Mouse (Mus musculus) thymus, adult 2 months (tissue): ENCODE measurements around the gene Zmynd19. TPM values are rescaled to one million over a fixed set of nuclear protein-coding genes. Genes with fewer than 3 reads are reported as not detected.
A peak's percentile ranks its signal among the peaks of the same experiment; 100 is the strongest.

Experiments used
- DNase-seq: peaks from one replicate; pipeline ENCODE4 v3.0.0; 2021
- H3K27ac ChIP-seq: fragments of 200-500 bp; 2 replicates; pipeline ENCODE4 v1.5.1; 2012; ENCODE audit warnings: low read length, control low read depth; ENCODE audit not compliant: control insufficient read depth, insufficient read depth
- H3K27me3 ChIP-seq: fragments of 200-500 bp; 2 replicates; pipeline ENCODE4 v1.6.1; 2012; ENCODE audit warnings: mild to moderate bottlenecking, low read length, moderate library complexity, mixed read lengths; ENCODE audit not compliant: control insufficient read depth, insufficient read depth
- H3K36me3 ChIP-seq: fragments of 200-500 bp; 2 replicates; pipeline ENCODE4 v1.6.1; 2012; ENCODE audit warnings: mild to moderate bottlenecking, low read length, moderate library complexity; ENCODE audit not compliant: control insufficient read depth, insufficient read depth
- H3K4me1 ChIP-seq: fragments of 200-500 bp; replicated peaks from 2 replicates; pipeline ENCODE4 v1.6.1; 2012; ENCODE audit warnings: low read length; ENCODE audit not compliant: control insufficient read depth, insufficient read depth
- H3K4me3 ChIP-seq: fragments of 200-500 bp; 2 replicates; pipeline ENCODE4 v1.5.1; 2012; ENCODE audit warnings: mild to moderate bottlenecking, low read length, control low read depth, moderate library complexity; ENCODE audit not compliant: control insufficient read depth, insufficient read depth
- CTCF ChIP-seq: fragments of 200-500 bp; IDR thresholded peaks from 2 replicates; pipeline ENCODE4 v1.5.1; 2012; ENCODE audit warnings: mild to moderate bottlenecking, control low read depth, low read length, moderate library complexity, borderline replicate concordance; ENCODE audit not compliant: control insufficient read depth, poor library complexity, insufficient read depth; ENCODE audit errors: extremely low read depth
- POLR2A ChIP-seq: fragments of 200-500 bp; IDR thresholded peaks from 2 replicates; pipeline ENCODE4 v1.6.1; 2012; ENCODE audit warnings: mild to moderate bottlenecking, low read length, control low read depth, moderate library complexity; ENCODE audit not compliant: control insufficient read depth, poor library complexity, insufficient read depth; ENCODE audit errors: extremely low read depth
- polyA plus RNA-seq: library from polyadenylated mRNA; depleted of rRNA; stranded (reverse); fragments of >200 nt; gene quantifications from 2 replicates; pipeline ENCODE4 v1.2.3, GENCODE M21; 2012; rRNA removed

The Zmynd19 gene
- polyA plus RNA-seq, 1 experiment, result 11.0 TPM

DNA sequence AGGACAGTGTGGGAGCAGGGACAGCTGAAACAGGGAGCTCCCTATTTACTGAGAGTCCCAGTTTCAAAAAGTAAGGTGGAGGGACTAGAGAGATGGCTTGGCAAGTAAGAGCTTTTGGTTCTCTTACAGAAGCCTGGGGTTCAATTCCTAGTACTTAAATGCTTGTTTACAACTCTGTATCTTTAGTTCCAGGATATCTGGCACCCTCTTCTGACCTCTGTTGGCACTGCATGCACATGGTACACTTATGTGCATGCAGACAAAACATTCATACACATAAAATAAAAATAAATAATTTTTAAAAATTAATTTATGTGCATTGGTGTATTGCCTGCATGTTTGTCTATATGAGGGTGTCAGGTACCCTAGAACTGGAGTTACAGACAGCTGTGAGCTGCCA is 58.7 kb downstream of the Zmynd19 start:
- no peak overlapping the region for H3K27ac ChIP-seq

More for the DNA sequence above, 58.7 kb downstream of the Zmynd19 start:
- H3K36me3 ChIP-seq, result no peaks in the 10 kb centered on the region; the same call in none of the 2 replicates
- no peak for TF ChIP-seq POLR2A
- no peak for TF ChIP-seq CTCF
- peak; percentile 35 for DNase-seq
- H3K27me3 ChIP-seq, result no peaks in the 10 kb centered on the region
- no peak overlapping the region for H3K4me3 ChIP-seq
- H3K4me1 ChIP-seq, result no peaks in the 10 kb centered on the region

Other genes starting within 250 kb of the Zmynd19 start
- 12.5 and 13.1 TPM in 2 replicates for gene Cacna1b, start 186.6 kb upstream of the Zmynd19 start, polyA plus RNA-seq
- 110 and 113 TPM in 2 replicates for gene Ehmt1, start 30.2 kb upstream of the Zmynd19 start, polyA plus RNA-seq
- 272 and 315 TPM in 2 replicates for gene Arrdc1, start 14.5 kb upstream of the Zmynd19 start, polyA plus RNA-seq
- 27.2 and 31.2 TPM in 2 replicates for gene Dph7, start 12.6 kb downstream of the Zmynd19 start, polyA plus RNA-seq
- 40.6 and 43.4 TPM in 2 replicates for gene Mrpl41, start 25.3 kb downstream of the Zmynd19 start, polyA plus RNA-seq
- gene Pnpla7, start 26.2 kb downstream of the Zmynd19 start, polyA plus RNA-seq, result 52.7 and 53.9 TPM in 2 replicates
- gene Nsmf, start 104.6 kb downstream of the Zmynd19 start, polyA plus RNA-seq, result 41.6 and 50.4 TPM in 2 replicates
- 0.58 and 0.91 TPM in 2 replicates for gene Entpd8, start 130.5 kb downstream of the Zmynd19 start, polyA plus RNA-seq
- gene Noxa1, start 145.4 kb downstream of the Zmynd19 start, polyA plus RNA-seq, result 0.24 and 0.44 TPM in 2 replicates
- gene Nrarp, start 231.0 kb downstream of the Zmynd19 start, polyA plus RNA-seq, result 13.7 and 16.9 TPM in 2 replicates
- 90.6 and 94.7 TPM in 2 replicates for gene Tor4a, start 247.1 kb downstream of the Zmynd19 start, polyA plus RNA-seq